Mouse (Mus musculus) heart, embryonic 12.5 days (tissue): ENCODE measurements at regions not wholly inside any gene's neighbourhood (a gene's known extent, or its start where the extent isn't known, plus 50 kb on each side); places are given as distances from the start of the nearest gene placed in this dataset.

Source experiments
- ATAC-seq: fragments of 200-750 bp; cut with Nextera tagmentation; 2 replicates; pipeline ENCODE4 v1.8.0; 2017; ENCODE audit warnings: moderate TSS enrichment, moderate library complexity; ENCODE audit not compliant: insufficient number of reproducible peaks, low FRiP score
- H3K27ac ChIP-seq: fragments of 300-500 bp; sonication (generic); 2 replicates; pipeline ENCODE4 v1.5.1; 2016; ENCODE audit warnings: mild to moderate bottlenecking, moderate library complexity; ENCODE audit not compliant: poor library complexity, severe bottlenecking
- H3K27me3 ChIP-seq: fragments of 300-500 bp; sonication (generic); replicated peaks from 2 replicates; pipeline ENCODE4 v1.6.1; 2016; ENCODE audit warnings: mild to moderate bottlenecking, moderate library complexity
- H3K36me3 ChIP-seq: fragments of 300-500 bp; sonication (generic); 2 replicates; pipeline ENCODE4 v1.6.1; 2016; ENCODE audit warnings: mild to moderate bottlenecking, moderate library complexity
- H3K4me1 ChIP-seq: fragments of 300-500 bp; sonication (generic); replicated peaks from 2 replicates; pipeline ENCODE4 v1.6.1; 2016; ENCODE audit warnings: mild to moderate bottlenecking
- H3K4me2 ChIP-seq: fragments of 300-500 bp; sonication (generic); 2 replicates; pipeline ENCODE4 v1.6.1; 2016; ENCODE audit warnings: mild to moderate bottlenecking, moderate library complexity
- H3K4me3 ChIP-seq: fragments of 300-500 bp; sonication (generic); 2 replicates; pipeline ENCODE4 v1.5.1; 2016; ENCODE audit warnings: mild to moderate bottlenecking
- H3K9ac ChIP-seq: fragments of 300-500 bp; sonication (generic); 2 replicates; pipeline ENCODE4 v1.6.1; 2016; ENCODE audit warnings: mild to moderate bottlenecking, moderate library complexity
- H3K9me3 ChIP-seq: fragments of 300-500 bp; sonication (generic); replicated peaks from 2 replicates; pipeline ENCODE4 v1.6.1; 2016; ENCODE audit warnings: mild to moderate bottlenecking, moderate library complexity
- WGBS: fragments of 180-500 bp; shearing (Covaris S2); methylation state at CpG from one replicate; pipeline ENCODE4 v1.1.7; 2016; 5-methylcytosine and 5-hydroxymethylcytosine counted together

DNA sequence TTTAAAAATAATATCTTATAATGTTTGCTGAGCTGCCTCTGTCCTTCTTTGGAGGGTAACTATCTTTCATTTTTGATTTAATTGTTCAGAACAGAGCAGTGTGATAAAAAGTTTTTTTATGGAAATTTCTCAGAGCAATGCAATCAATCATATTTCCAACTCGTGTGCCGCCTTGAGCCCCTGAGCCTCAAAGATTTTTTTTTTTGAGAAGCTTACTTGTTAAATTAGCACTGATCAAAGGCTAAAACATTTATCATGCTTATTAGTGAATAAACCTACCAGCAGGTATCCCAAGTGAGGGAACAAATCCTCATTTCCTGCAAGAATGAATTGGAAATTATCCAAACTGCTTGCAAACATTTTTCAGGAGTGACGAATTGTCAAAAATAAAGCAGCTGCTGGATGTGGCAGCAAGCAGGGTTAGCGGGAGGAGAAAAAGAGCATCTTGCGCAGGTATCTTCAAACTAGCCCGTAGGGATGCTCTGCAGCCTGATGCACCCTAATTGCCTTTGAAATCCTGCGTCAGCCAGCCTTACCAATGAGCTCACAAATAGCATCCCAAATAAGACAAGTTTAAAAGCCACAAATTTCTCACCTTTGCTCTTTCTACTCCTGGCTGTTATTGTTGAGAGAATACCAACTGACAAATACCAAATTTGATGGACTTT is 637.0 kb upstream of the Rorb start:
- no peak overlapping the region for H3K27ac ChIP-seq
- H3K9ac ChIP-seq: no peak overlapping the region
- H3K4me1 ChIP-seq: no peaks in the 10 kb centered on the region
- no peaks in the 10 kb centered on the region for H3K27me3 ChIP-seq
- H3K9me3 ChIP-seq: no peaks in the 10 kb centered on the region
- no peak overlapping the region for H3K4me3 ChIP-seq
- no peaks in the 10 kb centered on the region for H3K36me3 ChIP-seq
- 64% methylated on average over 7 of the region's 7 CpGs for WGBS
- no peak overlapping the region for H3K4me2 ChIP-seq
- no peak for ATAC-seq

DNA sequence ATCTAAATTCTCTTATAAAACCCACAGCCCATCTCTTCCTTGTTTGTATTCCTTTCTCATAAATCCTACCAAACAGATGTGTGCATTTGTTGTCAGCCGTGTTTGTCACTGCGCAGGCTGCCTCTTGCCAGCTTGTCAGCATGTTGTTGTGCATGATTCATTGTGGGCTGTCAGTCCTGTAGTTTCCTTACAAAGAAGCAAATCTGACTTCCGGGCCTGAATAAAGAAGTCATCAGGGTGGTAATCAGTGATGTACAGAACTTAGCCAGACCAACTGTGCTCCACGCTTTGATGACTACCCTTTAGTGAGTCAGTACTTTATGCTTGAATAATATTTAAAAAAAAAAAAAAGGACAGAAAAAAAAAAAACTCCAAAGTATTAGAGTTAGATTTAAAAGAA is 608.9 kb upstream of the Rorb start:
- Histone ChIP-seq H3K9ac (no peak overlapping the region), H3K36me3 (no peaks in the 10 kb centered on the region), H3K27ac (no peak overlapping the region), H3K27me3 (no peaks in the 10 kb centered on the region), H3K4me3 (no peak overlapping the region), H3K4me1 (no peaks in the 10 kb centered on the region), H3K9me3 (no peaks in the 10 kb centered on the region), H3K4me2 (no peak overlapping the region)
- no peak for ATAC-seq
- 80% methylated on average over 4 of the region's 4 CpGs for WGBS
